Mouse (Mus musculus): ENCODE results near the gene Chst4. TPM values are rescaled to one million over a fixed set of nuclear protein-coding genes. Genes with fewer than 3 reads are reported as not detected.

Gene Chst4
- total RNA-seq, 2 experiments from 2014 or later, result 0.17 to 0.32 TPM

DNA sequence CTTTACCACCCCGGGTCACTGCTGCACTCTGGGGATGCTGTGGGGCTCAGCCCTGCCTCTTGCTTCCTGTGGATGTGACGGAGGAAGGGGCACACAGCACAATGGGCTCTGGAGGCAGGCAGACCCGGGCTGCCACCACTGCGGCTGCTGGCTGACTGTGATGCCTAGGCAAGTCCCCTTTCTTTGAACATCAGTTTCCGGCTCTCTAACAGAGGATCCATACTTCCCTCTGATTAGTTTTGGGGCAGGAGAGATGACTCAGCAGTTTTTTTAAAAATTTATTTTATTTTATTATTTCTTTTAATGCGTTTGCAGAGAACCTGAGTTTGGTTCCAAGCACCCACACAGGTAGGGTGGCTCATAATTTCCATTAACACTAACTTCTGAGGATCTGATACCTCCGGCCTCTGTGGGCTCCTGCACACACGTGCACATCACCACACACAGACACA is 30.5 kb downstream of the Chst4 start:
- no peak for DNase-seq (ENCODE audit: low spot score in 2 of 2)
- intact Hi-C loops (cut with DNase I), result no loop called here

- intact Hi-C loops (cut with DNase I), result no loop called here
- DNase-seq (ENCODE audit: low spot score in 2 of 2), result no peak
Observed at GRCm38 (mm10) chr8:110008228-110008994, 31.1 kb downstream of the Chst4 start.

- intact Hi-C loops (cut with DNase I), result no loop called here
- peak in 1 of 2 experiments; percentile 21 for DNase-seq (ENCODE audit: low spot score in 2 of 2)
Observed at GRCm38 (mm10) chr8:110006312-110007023, 33.1 kb downstream of the Chst4 start.

DNA sequence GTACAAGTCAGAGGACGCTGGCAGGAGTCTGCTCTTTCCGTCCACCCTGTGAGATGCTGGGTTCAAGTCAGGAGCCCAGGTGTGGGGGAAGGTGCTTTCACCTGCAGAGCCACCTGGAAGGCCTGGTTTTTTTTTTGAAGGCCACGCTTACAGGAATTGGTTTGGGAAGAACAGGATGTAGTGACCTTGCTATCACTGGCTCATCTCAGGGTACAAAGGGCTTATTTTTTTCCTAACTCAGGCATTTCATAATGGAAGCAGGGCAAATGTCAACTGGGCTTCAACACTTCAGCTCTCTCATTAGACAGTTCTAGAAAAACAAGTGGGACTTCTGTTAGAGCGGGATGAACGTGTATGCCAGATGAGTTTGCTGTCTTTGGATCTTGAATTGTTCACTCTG is 35.2 kb downstream of the Chst4 start:
- intact Hi-C loops (cut with DNase I), result no loop called here
- no peak for DNase-seq (ENCODE audit: low spot score in 2 of 2)

DNA sequence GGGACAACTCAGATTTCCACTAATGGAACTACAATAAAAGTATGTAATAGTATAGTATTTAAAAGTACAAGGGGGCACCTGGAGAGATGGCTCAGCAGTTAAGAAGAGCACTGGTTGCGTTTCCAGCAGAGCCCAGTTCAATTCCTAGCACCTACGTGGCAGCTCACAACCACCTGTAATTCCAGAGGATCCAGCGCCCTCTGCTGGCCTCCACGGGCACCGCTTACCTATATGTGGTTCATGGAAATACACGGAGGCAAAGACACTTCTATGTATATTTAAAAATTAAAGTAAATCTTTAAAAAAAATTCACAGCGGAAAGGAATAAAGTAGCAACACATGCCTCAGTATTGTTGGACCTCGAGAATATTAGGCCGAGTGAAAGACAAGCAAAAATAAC is 36.6 kb downstream of the Chst4 start:
- intact Hi-C loops (cut with DNase I), result no loop called here
- DNase-seq (ENCODE audit: low spot score in 2 of 2), result no peak

GRCm38 (mm10) chr8:109999974-110000373 is 39.6 kb downstream of the Chst4 start:
- intact Hi-C loops (cut with DNase I), result no loop called here
- DNase-seq (ENCODE audit: low spot score in 2 of 2), result no peak

DNA sequence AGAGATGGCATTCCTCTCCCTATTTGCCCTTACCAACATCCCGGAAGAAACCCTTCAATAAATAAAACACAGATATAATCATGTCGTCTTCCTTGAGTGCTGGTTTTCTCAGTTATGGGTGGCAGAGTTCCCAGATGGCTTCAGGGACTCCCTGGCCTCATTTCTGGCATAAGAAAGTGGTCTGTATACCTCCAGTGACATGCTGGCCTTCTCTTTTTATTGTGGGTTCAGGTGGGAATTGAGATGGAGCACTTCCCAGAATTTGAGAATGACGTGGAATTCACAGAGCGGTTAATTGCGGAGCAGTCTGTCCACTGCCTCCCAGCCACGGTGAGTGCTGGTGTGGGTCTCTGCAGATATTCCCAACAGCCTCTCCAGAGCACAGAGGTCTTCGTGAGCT is 41.5 kb downstream of the Chst4 start:
- no peak for DNase-seq (ENCODE audit: low spot score in 2 of 2)
- intact Hi-C loops (cut with DNase I), result no loop called here

GRCm38 (mm10) chr8:109997381-109997780 is 42.2 kb downstream of the Chst4 start:
- DNase-seq (ENCODE audit: low spot score in 2 of 2), result no peak
- intact Hi-C loops (cut with DNase I), result no loop called here

GRCm38 (mm10) chr8:109992951-109993350 is 46.6 kb downstream of the Chst4 start:
- no peak for DNase-seq (ENCODE audit: low spot score in 2 of 2)
- intact Hi-C loops (cut with DNase I), result no loop called here

- intact Hi-C loops (cut with DNase I), result no loop called here
- DNase-seq (ENCODE audit: low spot score in 2 of 2), result no peak
Observed at GRCm38 (mm10) chr8:109992166-109992565, 47.4 kb downstream of the Chst4 start.

GRCm38 (mm10) chr8:109990224-109990623 is 49.3 kb downstream of the Chst4 start, which contains the start of gene Tat:
Tat (plus strand) TSS chr8:109990437.
- intact Hi-C loops (cut with DNase I), result no loop called here

GRCm38 (mm10) chr8:109989151-109989550 is 50.4 kb downstream of the Chst4 start:
- no peak for DNase-seq (ENCODE audit: low spot score in 2 of 2)
- intact Hi-C loops (cut with DNase I), result no loop called here

More at GRCm38 (mm10) chr8:109990224-109990623, 49.3 kb downstream of the Chst4 start, which contains the start of gene Tat:
- DNase-seq (ENCODE audit: low spot score in 2 of 2), result no peak

GRCm38 (mm10) chr8:109987776-109988175 is 51.8 kb downstream of the Chst4 start:
- DNase-seq (ENCODE audit: low spot score in 2 of 2), result no peak
- intact Hi-C loops (cut with DNase I), result no loop called here

DNA sequence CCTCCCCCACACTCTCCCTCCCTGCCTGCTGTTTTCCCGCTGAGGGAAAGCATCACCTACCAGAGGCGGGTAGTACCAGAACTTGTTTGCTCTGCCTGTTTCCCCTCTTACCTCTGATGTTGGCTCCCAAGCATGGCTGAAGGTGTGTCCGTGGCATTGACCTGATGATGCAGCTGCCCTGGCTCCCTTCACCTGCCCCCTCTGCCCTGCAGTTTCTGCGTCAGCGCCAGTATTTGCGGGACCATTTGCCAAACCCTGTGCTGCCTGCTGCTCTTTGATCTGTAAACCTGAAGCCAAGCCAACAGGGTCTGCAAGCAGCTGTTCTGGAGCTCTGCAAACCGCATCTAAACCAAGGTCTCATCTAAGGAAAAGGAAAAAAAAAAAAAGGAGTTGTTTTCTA is 53.2 kb downstream of the Chst4 start:
- no peak for DNase-seq (ENCODE audit: low spot score in 2 of 2)
- intact Hi-C loops (cut with DNase I), result no loop called here

- no peak for DNase-seq (ENCODE audit: low spot score in 2 of 2)
- intact Hi-C loops (cut with DNase I), result no loop called here
Observed at GRCm38 (mm10) chr8:109983944-109984343, 55.6 kb downstream of the Chst4 start.

- DNase-seq (ENCODE audit: low spot score in 2 of 2), result no peak
Observed at GRCm38 (mm10) chr8:109982386-109983105, 57.0 kb downstream of the Chst4 start.

GRCm38 (mm10) chr8:109979339-109979738 is 60.2 kb downstream of the Chst4 start:
- no peak for DNase-seq (ENCODE audit: low spot score in 2 of 2)
- intact Hi-C loops (cut with DNase I), result no loop called here

More at GRCm38 (mm10) chr8:109982386-109983105, 57.0 kb downstream of the Chst4 start:
- intact Hi-C loops (cut with DNase I), result no loop called here
